8 mouse cellular contexts compared by ENCODE assay signal in genomic region chr1:134561770-134562143, GRCm38 (mm10). TPM values are rescaled to one million over a fixed set of nuclear protein-coding genes. Genes with fewer than 3 reads are reported as not detected.
DNase-seq lines count a peak whose midpoint lies in the region; ATAC-seq and TF ChIP-seq lines count a peak whose summit lies in the region.

No protein-coding gene starts in this region.

- H3K4me2 ChIP-seq in neural tube, embryonic 11.5 days (ENCODE audit: low read depth) = peak overlapping the region; percentile 56
- peak overlapping the region; percentile 59 for H3K4me2 ChIP-seq in limb, embryonic 14.5 days (replicated peaks; ENCODE audit: low read depth, low read length, severe bottlenecking)
- peak overlapping the region; percentile 80 for H3K4me2 ChIP-seq in stomach, embryonic 16.5 days (ENCODE audit: low read depth, low read length)

- H3K4me3 ChIP-seq in cerebellum, adult 2 months (replicated peaks; ENCODE audit: insufficient read depth, low read depth, low read length) = peak overlapping the region; percentile 68
- peak overlapping the region; percentile 100 for H3K4me3 ChIP-seq in neural tube, embryonic 11.5 days (ENCODE audit: low read depth, low read length)
- H3K4me3 ChIP-seq in limb, embryonic 14.5 days (replicated peaks; ENCODE audit: low read length) = peak overlapping the region; percentile 99
- peak overlapping the region; percentile 100 for H3K4me3 ChIP-seq in stomach, embryonic 16.5 days (replicated peaks; ENCODE audit: low read length)

- H3K27me3 ChIP-seq in cerebellum, adult 2 months (ENCODE audit: control insufficient read depth, insufficient read depth, low read length) = no peaks in the 10 kb centered on the region
- no peaks in the 10 kb centered on the region for H3K27me3 ChIP-seq in neural tube, embryonic 11.5 days (ENCODE audit: control insufficient read depth, insufficient read depth, low read length)
- H3K27me3 ChIP-seq in limb, embryonic 14.5 days (ENCODE audit: control insufficient read depth, insufficient read depth, low read length) = no peaks in the 10 kb centered on the region
- no peaks in the 10 kb centered on the region for H3K27me3 ChIP-seq in stomach, embryonic 16.5 days (ENCODE audit: control insufficient read depth, insufficient read depth, low read length)

- no peaks in the 10 kb centered on the region for H3K36me3 ChIP-seq in neural tube, embryonic 11.5 days (ENCODE audit: control insufficient read depth, insufficient read depth, low read length)
- H3K36me3 ChIP-seq in limb, embryonic 14.5 days (ENCODE audit: control insufficient read depth, insufficient read depth, low read length) = no peaks in the 10 kb centered on the region
- H3K36me3 ChIP-seq in stomach, embryonic 16.5 days (ENCODE audit: control insufficient read depth, insufficient read depth, low read length) = no peaks in the 10 kb centered on the region

- TF ChIP-seq CTCF in cerebellum, adult 2 months (IDR thresholded peaks at IDR 0.05; ENCODE audit: borderline replicate concordance, insufficient read depth, low read depth, low read length) = no peak

- H3K9ac ChIP-seq in neural tube, embryonic 11.5 days (ENCODE audit: low read length) = peak overlapping the region; percentile 99
- H3K9ac ChIP-seq in limb, embryonic 14.5 days (ENCODE audit: low read depth, low read length, severe bottlenecking) = peak overlapping the region; percentile 100
- peak overlapping the region; percentile 100 for H3K9ac ChIP-seq in stomach, embryonic 16.5 days (ENCODE audit: low read length)

- 7% methylated on average over 7 of the region's 7 CpGs for WGBS in cerebellum, adult 2 months
- 7% methylated on average over 7 of the region's 7 CpGs for WGBS in neural tube, embryonic 11.5 days
- WGBS in limb, embryonic 14.5 days = 7% methylated on average over 7 of the region's 7 CpGs
- 7% methylated on average over 7 of the region's 7 CpGs for WGBS in stomach, embryonic 16.5 days

- no peaks in the 10 kb centered on the region; the same call in 1 of the 2 replicates for H3K4me1 ChIP-seq in cerebellum, adult 2 months (ENCODE audit: control insufficient read depth, insufficient read depth, low read length)
- peaks cover 5% of the 10 kb centered on the region for H3K4me1 ChIP-seq in neural tube, embryonic 11.5 days (ENCODE audit: control insufficient read depth, insufficient read depth, low read length)
- H3K4me1 ChIP-seq in limb, embryonic 14.5 days (ENCODE audit: control insufficient read depth, insufficient read depth, low read length) = peaks cover 29% of the 10 kb centered on the region
- peaks cover 16% of the 10 kb centered on the region for H3K4me1 ChIP-seq in stomach, embryonic 16.5 days (ENCODE audit: control insufficient read depth, insufficient read depth, low read length)

- TF ChIP-seq POLR2A in cerebellum, adult 2 months (IDR thresholded peaks at IDR 0.05; ENCODE audit: borderline replicate concordance, insufficient read depth, low read length) = no peak
- no peak for TF ChIP-seq POLR2A in limb, embryonic 14.5 days (IDR thresholded peaks at IDR 0.05; ENCODE audit: borderline replicate concordance, extremely low read depth, insufficient read depth, insufficient read length)

- ATAC-seq in neural tube, embryonic 11.5 days (ENCODE audit: insufficient read depth, low FRiP score, low TSS enrichment) = no peak
- ATAC-seq in limb, embryonic 14.5 days (ENCODE audit: low FRiP score, low read depth) = no peak
- no peak for ATAC-seq in stomach, embryonic 16.5 days (ENCODE audit: insufficient read depth, low FRiP score)
- ATAC-seq in megakaryocyte-erythroid progenitor cell, adult 5-6 weeks (replicated peaks; ENCODE audit: low FRiP score, low TSS enrichment, poor library complexity, severe bottlenecking) = no peak

- H3K9me3 ChIP-seq in neural tube, embryonic 11.5 days (ENCODE audit: control insufficient read depth, low read length) = no peaks in the 10 kb centered on the region
- H3K9me3 ChIP-seq in limb, embryonic 14.5 days (ENCODE audit: control insufficient read depth, low read length) = no peaks in the 10 kb centered on the region
- no peaks in the 10 kb centered on the region for H3K9me3 ChIP-seq in stomach, embryonic 16.5 days (replicated peaks; ENCODE audit: control insufficient read depth, low read length)

- H3K27ac ChIP-seq in cerebellum, adult 2 months (ENCODE audit: insufficient read depth, low read length) = no peak overlapping the region
- no peak overlapping the region for H3K27ac ChIP-seq in neural tube, embryonic 11.5 days (ENCODE audit: low read depth, low read length)
- peak overlapping the region; percentile 96 for H3K27ac ChIP-seq in limb, embryonic 14.5 days (replicated peaks; ENCODE audit: low read depth, low read length)
- peak overlapping the region; percentile 98 for H3K27ac ChIP-seq in stomach, embryonic 16.5 days (ENCODE audit: low read length)

- DNase-seq in cerebellum, adult 2 months = no peak
- no peak for DNase-seq in cerebellum, adult 8-10 months
- no peak for DNase-seq in neural tube, embryonic 11.5 days (ENCODE audit: low spot score)
- no peak for DNase-seq in neural tube, embryonic 10.5 days (ENCODE audit: extremely low spot score, low spot score)
- DNase-seq in limb, embryonic 14.5 days (ENCODE audit: low spot score) = no peak
- no peak for DNase-seq in right cerebral cortex, postnatal 10 days (ENCODE audit: low spot score in 2 of 2)

RNA-seq across cellular contexts. Expression of gene Kdm5b, which starts 1.8 kb away (rescaled TPM):
- 20.5 and 22.9 TPM in 2 replicates for polyA plus RNA-seq in cerebellum, adult 2 months (2012; rRNA removed)
- 98.7 and 99.6 TPM in 2 replicates for polyA plus RNA-seq in neural tube, embryonic 11.5 days (2014; fragmentation: Nextera tagmentation; extraction: Ambion mirVana)
- 38.1 TPM in 2 replicates for polyA plus RNA-seq in limb, embryonic 14.5 days (2012; rRNA removed)
- 83.5 and 100 TPM in 2 replicates for polyA plus RNA-seq in limb, embryonic 14.5 days (2014; fragmentation: Nextera tagmentation; extraction: Ambion mirVana)
- polyA plus RNA-seq in stomach, embryonic 16.5 days (2015; fragmentation: Nextera tagmentation; extraction: Ambion mirVana) = 48.4 and 51.7 TPM in 2 replicates
- total RNA-seq in megakaryocyte-erythroid progenitor cell, adult 5-6 weeks (2014; fragmentation: Nextera tagmentation) = 35.0 and 42.7 TPM in 2 replicates
- 25.5 and 41.3 TPM in 2 replicates for total RNA-seq in megakaryocyte-erythroid progenitor cell, adult 5-6 weeks (2017)

RNA-seq across cellular contexts. Expression of gene Mgat4e, which starts 12.3 kb away (rescaled TPM):
- 0.13 TPM in 1 of 2 replicates, not detected in the other for polyA plus RNA-seq in cerebellum, adult 2 months (2012; rRNA removed)
- polyA plus RNA-seq in neural tube, embryonic 11.5 days (2014; fragmentation: Nextera tagmentation; extraction: Ambion mirVana) = not detected in 2 replicates
- 0.10 and 0.15 TPM in 2 replicates for polyA plus RNA-seq in limb, embryonic 14.5 days (2012; rRNA removed)
- polyA plus RNA-seq in limb, embryonic 14.5 days (2014; fragmentation: Nextera tagmentation; extraction: Ambion mirVana) = not detected in 2 replicates
- not detected in 2 replicates for polyA plus RNA-seq in stomach, embryonic 16.5 days (2015; fragmentation: Nextera tagmentation; extraction: Ambion mirVana)
- not detected in 2 replicates for total RNA-seq in megakaryocyte-erythroid progenitor cell, adult 5-6 weeks (2014; fragmentation: Nextera tagmentation)
- total RNA-seq in megakaryocyte-erythroid progenitor cell, adult 5-6 weeks (2017) = not detected in 2 replicates

Comparison
In these comparisons a context has a peak if more than half of its experiments do, and no peak if none do; other contexts are left out.
1. H3K27ac ChIP-seq: peak in limb, embryonic 14.5 days (single experiment) and stomach, embryonic 16.5 days (single experiment); none in cerebellum, adult 2 months (single experiment) and neural tube, embryonic 11.5 days (single experiment).
2. Peak in every context shown above with its lines, with median percentiles within 50 percentile points of each other: H3K4me3 ChIP-seq, H3K4me2 ChIP-seq and H3K9ac ChIP-seq.